Mouse (Mus musculus) limb, embryonic 14.5 days (tissue): ENCODE results near the gene Eppin. TPM values are rescaled to one million over a fixed set of nuclear protein-coding genes. Genes with fewer than 3 reads are reported as not detected.

Source experiments
- ATAC-seq: fragments of 200-750 bp; cut with Nextera tagmentation; 2 replicates; pipeline ENCODE4 v1.8.0; 2017; ENCODE audit warnings: low read depth, moderate number of reproducible peaks, moderate TSS enrichment; ENCODE audit not compliant: low FRiP score
- DNase-seq: peaks from one replicate; pipeline ENCODE4 v3.0.0-alpha.2; 2015; ENCODE audit warnings: low spot score
- H3K27ac ChIP-seq: fragments of 300-500 bp; sonication (generic); replicated peaks from 2 replicates; pipeline ENCODE4 v1.5.1; 2014; ENCODE audit warnings: low read depth, mild to moderate bottlenecking, low read length, moderate library complexity, mixed read lengths
- H3K27me3 ChIP-seq: fragments of 300-500 bp; sonication (generic); 2 replicates; pipeline ENCODE4 v1.6.1; 2014; ENCODE audit warnings: low read length, mixed read lengths; ENCODE audit not compliant: control insufficient read depth, insufficient read depth
- H3K36me3 ChIP-seq: fragments of 300-500 bp; sonication (generic); 2 replicates; pipeline ENCODE4 v1.6.1; 2014; ENCODE audit warnings: mild to moderate bottlenecking, low read length, moderate library complexity, mixed read lengths; ENCODE audit not compliant: control insufficient read depth, insufficient read depth
- H3K4me1 ChIP-seq: fragments of 300-500 bp; sonication (generic); 2 replicates; pipeline ENCODE4 v1.6.1; 2014; ENCODE audit warnings: antibody characterized with exemption, low read length, mixed read lengths; ENCODE audit not compliant: control insufficient read depth, insufficient read depth
- H3K4me2 ChIP-seq: fragments of 300-500 bp; sonication (generic); replicated peaks from 2 replicates; pipeline ENCODE4 v1.6.1; 2014; ENCODE audit warnings: low read depth, mild to moderate bottlenecking, low read length, moderate library complexity; ENCODE audit not compliant: severe bottlenecking
- H3K4me3 ChIP-seq: fragments of 300-500 bp; sonication (generic); replicated peaks from 2 replicates; pipeline ENCODE4 v1.5.1; 2014; ENCODE audit warnings: low read length
- H3K9ac ChIP-seq: fragments of 300-500 bp; sonication (generic); 2 replicates; pipeline ENCODE4 v1.6.1; 2014; ENCODE audit warnings: mild to moderate bottlenecking, low read depth, low read length, moderate library complexity; ENCODE audit not compliant: severe bottlenecking
- H3K9me3 ChIP-seq: fragments of 300-500 bp; sonication (generic); 2 replicates; pipeline ENCODE4 v1.6.1; 2016; ENCODE audit warnings: low read length; ENCODE audit not compliant: control insufficient read depth
- POLR2A ChIP-seq: fragments of 200-500 bp; IDR thresholded peaks from 2 replicates; pipeline ENCODE4 v1.8.0; 2012; ENCODE audit warnings: inconsistent platforms, mild to moderate bottlenecking, moderate library complexity, borderline replicate concordance; ENCODE audit not compliant: insufficient read depth, insufficient read length; ENCODE audit errors: extremely low read depth
- WGBS: fragments of 180-500 bp; shearing (Covaris S2); extraction: QIAGEN DNeasy Blood & Tissue Kit; methylation state at CpG from one replicate; pipeline ENCODE4 v1.1.7; 2014; 5-methylcytosine and 5-hydroxymethylcytosine counted together
- polyA plus RNA-seq, 2 experiments: library from polyadenylated mRNA; depleted of rRNA in 1 of 2; stranded (reverse) in 1 of 2; unstranded in 1 of 2; fragments of >200 nt; fragmentation: Nextera tagmentation in 1 of 2; extraction: Ambion mirVana in 1 of 2; gene quantifications; 2 replicates each; pipeline versions ENCODE4 v1.2.1 to v1.2.3; 2012 to 2014

Gene Eppin
- polyA plus RNA-seq, 2 experiments, result not detected

- no peak for DNase-seq
- Histone ChIP-seq H3K9me3 (no peaks in the 10 kb centered on the region), H3K36me3 (no peaks in the 10 kb centered on the region), H3K27me3 (no peaks in the 10 kb centered on the region), H3K4me2 (no peak overlapping the region), H3K27ac (no peak overlapping the region), H3K4me1 (peaks cover 9% of the 10 kb centered on the region), H3K4me3 (no peak overlapping the region), H3K9ac (no peak overlapping the region)
- 88% methylated on average over 8 of the region's 8 CpGs for WGBS
- ATAC-seq, result no peak
- TF ChIP-seq POLR2A, result no peak
Observed at GRCm38 (mm10) chr2:164560106-164560505, 33.3 kb downstream of the Eppin start.

GRCm38 (mm10) chr2:164558991-164559645 is 34.3 kb downstream of the Eppin start:
- no peak for DNase-seq
- Histone ChIP-seq H3K27me3 (no peaks in the 10 kb centered on the region), H3K9ac (no peak overlapping the region), H3K27ac (no peak overlapping the region), H3K9me3 (no peaks in the 10 kb centered on the region), H3K4me1 (peaks cover 8% of the 10 kb centered on the region), H3K4me2 (no peak overlapping the region), H3K4me3 (no peak overlapping the region), H3K36me3 (no peaks in the 10 kb centered on the region)
- no peak for TF ChIP-seq POLR2A
- 36% methylated on average over 16 of the region's 16 CpGs for WGBS
- no peak for ATAC-seq

GRCm38 (mm10) chr2:164558426-164558825 is 35.0 kb downstream of the Eppin start:
- no peak for ATAC-seq

GRCm38 (mm10) chr2:164551502-164551901 is 41.9 kb downstream of the Eppin start:
- DNase-seq (no peak), ATAC-seq (no peak)
- no peak for TF ChIP-seq POLR2A
- no peak overlapping the region for H3K27ac ChIP-seq
- H3K9ac ChIP-seq, result no peak overlapping the region
- WGBS, result 89% methylated on average over 9 of the region's 9 CpGs
- H3K4me2 ChIP-seq, result no peak overlapping the region
- no peaks in the 10 kb centered on the region for H3K36me3 ChIP-seq
- H3K27me3 ChIP-seq, result no peaks in the 10 kb centered on the region
- no peaks in the 10 kb centered on the region for H3K9me3 ChIP-seq
- H3K4me3 ChIP-seq, result no peak overlapping the region
- no peaks in the 10 kb centered on the region for H3K4me1 ChIP-seq

More at GRCm38 (mm10) chr2:164558426-164558825, 35.0 kb downstream of the Eppin start:
- Histone ChIP-seq H3K9ac (no peak overlapping the region), H3K36me3 (no peaks in the 10 kb centered on the region), H3K4me1 (peaks cover 7% of the 10 kb centered on the region), H3K4me3 (no peak overlapping the region), H3K27ac (no peak overlapping the region), H3K9me3 (no peaks in the 10 kb centered on the region), H3K27me3 (no peaks in the 10 kb centered on the region), H3K4me2 (no peak overlapping the region)
- 78% methylated on average over 8 of the region's 8 CpGs for WGBS
- DNase-seq, result no peak
- TF ChIP-seq POLR2A, result no peak

GRCm38 (mm10) chr2:164550895-164551269 is 42.5 kb downstream of the Eppin start:
- no peak overlapping the region for H3K4me2 ChIP-seq
- H3K36me3 ChIP-seq, result no peaks in the 10 kb centered on the region
- no peak overlapping the region for H3K9ac ChIP-seq
- no peak for TF ChIP-seq POLR2A
- H3K9me3 ChIP-seq, result no peaks in the 10 kb centered on the region
- H3K4me1 ChIP-seq, result no peaks in the 10 kb centered on the region
- H3K27me3 ChIP-seq, result no peaks in the 10 kb centered on the region
- H3K27ac ChIP-seq, result no peak overlapping the region
- H3K4me3 ChIP-seq, result no peak overlapping the region
- DNase-seq (no peak), ATAC-seq (no peak)
- 64% methylated on average over 2 of the region's 2 CpGs for WGBS
